Mouse (Mus musculus) embryonic facial prominence, embryonic 13.5 days (tissue): Measurements from ENCODE around the gene Ccdc58. TPM values are rescaled to one million over a fixed set of nuclear protein-coding genes. Genes with fewer than 3 reads are reported as not detected.
"Not testable (repeated sequence)": the region's sequence is repeated elsewhere in the genome, so short reads cannot be mapped to it uniquely, and the experiment has no call there.

Source experiments
- ATAC-seq: fragments of 200-750 bp; cut with Nextera tagmentation; 2 replicates; pipeline ENCODE4 v1.8.0; 2017; ENCODE audit warnings: low read depth; ENCODE audit not compliant: insufficient number of reproducible peaks, insufficient read depth, low FRiP score, low TSS enrichment
- H3K27ac ChIP-seq: fragments of 300-500 bp; sonication (generic); 2 replicates; pipeline ENCODE4 v1.5.1; 2015; ENCODE audit warnings: moderate library complexity, mild to moderate bottlenecking, inconsistent platforms
- H3K27me3 ChIP-seq: fragments of 300-500 bp; sonication (generic); 2 replicates; pipeline ENCODE4 v1.6.1; 2015; ENCODE audit warnings: mild to moderate bottlenecking, inconsistent platforms
- H3K36me3 ChIP-seq: fragments of 300-500 bp; sonication (generic); 2 replicates; pipeline ENCODE4 v1.6.1; 2015; ENCODE audit warnings: mild to moderate bottlenecking, inconsistent platforms
- H3K4me1 ChIP-seq: fragments of 300-500 bp; sonication (generic); 2 replicates; pipeline ENCODE4 v1.6.1; 2015; ENCODE audit warnings: inconsistent platforms
- H3K4me2 ChIP-seq: fragments of 300-500 bp; sonication (generic); 2 replicates; pipeline ENCODE4 v1.6.1; 2015; ENCODE audit warnings: moderate library complexity, mild to moderate bottlenecking, inconsistent platforms
- H3K4me3 ChIP-seq: fragments of 300-500 bp; sonication (generic); 2 replicates; pipeline ENCODE4 v1.5.1; 2015; ENCODE audit warnings: mild to moderate bottlenecking, inconsistent platforms
- H3K9ac ChIP-seq: fragments of 300-500 bp; sonication (generic); 2 replicates; pipeline ENCODE4 v1.6.1; 2015; ENCODE audit warnings: mild to moderate bottlenecking, inconsistent platforms
- H3K9me3 ChIP-seq: fragments of 300-500 bp; sonication (generic); 2 replicates; pipeline ENCODE4 v1.6.1; 2016; ENCODE audit warnings: inconsistent platforms
- WGBS: fragments of 180-500 bp; shearing (Covaris S2); methylation state at CpG from one replicate; pipeline ENCODE4 v1.1.7; 2015; ENCODE audit warnings: mixed read lengths; 5-methylcytosine and 5-hydroxymethylcytosine counted together
- polyA plus RNA-seq: library from polyadenylated mRNA; unstranded; fragments of >200 nt; fragmentation: Nextera tagmentation; extraction: Ambion mirVana; gene quantifications from 2 replicates; pipeline ENCODE4 v1.2.1, GENCODE M21; 2015

Gene Ccdc58
- polyA plus RNA-seq, 1 experiment from 2014 or later = 96.1 TPM

- WGBS = 93% methylated on average over 11 of the region's 11 CpGs
- H3K9ac ChIP-seq = no peak overlapping the region
- no peak for ATAC-seq
- no peak overlapping the region for H3K4me3 ChIP-seq
- no peaks in the 10 kb centered on the region for H3K9me3 ChIP-seq
- peaks cover 28% of the 10 kb centered on the region for H3K36me3 ChIP-seq
- no peaks in the 10 kb centered on the region for H3K27me3 ChIP-seq
- H3K4me2 ChIP-seq = no peak overlapping the region
- 0 out of 2 replicates have a peak, but pooled peaks cover 10% of the 10 kb centered on the region for H3K4me1 ChIP-seq
- no peak overlapping the region for H3K27ac ChIP-seq
Measured at GRCm38 (mm10) chr16:36056416-36056815, 15.1 kb upstream of the Ccdc58 start.

- Histone ChIP-seq H3K27me3 (no peaks in the 10 kb centered on the region), H3K4me3 (no peak overlapping the region), H3K27ac (no peak overlapping the region), H3K9ac (no peak overlapping the region), H3K4me2 (no peak overlapping the region), H3K36me3 (peaks cover 17% of the 10 kb centered on the region), H3K4me1 (0 out of 2 replicates have a peak, but pooled peaks cover 10% of the 10 kb centered on the region), H3K9me3 (no peaks in the 10 kb centered on the region)
- 77% methylated on average over 8 of the region's 8 CpGs for WGBS
- no peak for ATAC-seq
Measured at GRCm38 (mm10) chr16:36057933-36058475, 13.5 kb upstream of the Ccdc58 start.

DNA sequence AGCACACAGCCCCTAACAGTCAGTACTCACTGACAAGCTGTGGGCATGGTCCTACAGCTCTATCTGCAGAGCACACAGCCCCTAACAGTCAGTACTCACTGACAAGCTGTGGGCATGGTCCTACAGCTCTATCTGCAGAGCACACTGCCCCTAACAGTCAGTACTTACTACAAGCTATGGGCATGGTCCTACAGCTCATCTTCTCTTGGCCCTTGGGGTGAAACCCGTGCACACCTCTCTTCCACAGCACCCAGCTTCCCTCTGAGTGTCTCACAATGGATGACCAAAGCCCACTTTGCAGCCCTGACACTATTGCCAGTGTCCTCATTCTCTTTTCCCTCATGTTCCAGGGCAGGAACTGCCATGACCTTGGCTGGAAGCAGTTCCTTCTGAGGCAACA, 9.0 kb upstream of the Ccdc58 start:
- not testable (repeated sequence) for ATAC-seq, H3K9ac ChIP-seq, H3K4me2 ChIP-seq

GRCm38 (mm10) chr16:36063315-36063714, 8.2 kb upstream of the Ccdc58 start:
- H3K4me1 ChIP-seq = peaks cover 15% of the 10 kb centered on the region; the same call in 1 of the 2 replicates
- H3K36me3 ChIP-seq = peaks cover 8% of the 10 kb centered on the region; the same call in 1 of the 2 replicates
- H3K4me3 ChIP-seq = no peak overlapping the region
- no peak for ATAC-seq
- H3K9ac ChIP-seq = no peak overlapping the region
- no peaks in the 10 kb centered on the region for H3K9me3 ChIP-seq
- H3K27me3 ChIP-seq = no peaks in the 10 kb centered on the region
- no peak overlapping the region for H3K4me2 ChIP-seq
- 79% methylated on average over 2 of the region's 2 CpGs for WGBS
- no peak overlapping the region for H3K27ac ChIP-seq

More for the DNA sequence above, 9.0 kb upstream of the Ccdc58 start:
- H3K4me1 ChIP-seq = 0 out of 2 replicates have a peak, but pooled peaks cover 14% of the 10 kb centered on the region
- 85% methylated on average over 1 of the region's 1 CpGs for WGBS
- not testable (repeated sequence) for H3K27me3 ChIP-seq, H3K9me3 ChIP-seq, H3K4me3 ChIP-seq, H3K36me3 ChIP-seq, H3K27ac ChIP-seq

DNA sequence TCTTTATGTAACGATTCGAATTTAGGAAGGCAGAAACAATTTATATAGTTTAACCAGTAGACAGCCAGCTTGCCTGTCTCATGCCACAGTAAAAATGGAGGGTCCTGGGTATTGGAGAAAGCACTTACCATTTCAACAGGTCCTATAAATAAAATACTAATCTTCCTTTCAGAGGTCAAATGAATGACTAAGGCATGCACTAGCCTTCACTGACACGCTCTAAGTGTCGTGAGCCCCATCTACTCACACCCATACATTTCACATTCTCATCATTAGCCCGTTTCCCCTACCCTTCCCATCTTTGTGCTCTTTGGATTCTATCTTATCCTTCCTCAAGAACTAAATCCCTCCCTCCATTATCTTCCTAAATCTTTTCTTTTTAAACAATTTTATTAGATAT, 6.6 kb upstream of the Ccdc58 start:
- ATAC-seq = no peak
- 88% methylated on average over 5 of the region's 5 CpGs for WGBS
- H3K9me3 ChIP-seq = no peaks in the 10 kb centered on the region
- H3K4me1 ChIP-seq = peaks cover 18% of the 10 kb centered on the region
- H3K27me3 ChIP-seq = no peaks in the 10 kb centered on the region
- no peak overlapping the region for H3K4me3 ChIP-seq
- H3K27ac ChIP-seq = no peak overlapping the region
- peaks cover 8% of the 10 kb centered on the region; the same call in 1 of the 2 replicates for H3K36me3 ChIP-seq
- no peak overlapping the region for H3K4me2 ChIP-seq
- H3K9ac ChIP-seq = no peak overlapping the region

DNA sequence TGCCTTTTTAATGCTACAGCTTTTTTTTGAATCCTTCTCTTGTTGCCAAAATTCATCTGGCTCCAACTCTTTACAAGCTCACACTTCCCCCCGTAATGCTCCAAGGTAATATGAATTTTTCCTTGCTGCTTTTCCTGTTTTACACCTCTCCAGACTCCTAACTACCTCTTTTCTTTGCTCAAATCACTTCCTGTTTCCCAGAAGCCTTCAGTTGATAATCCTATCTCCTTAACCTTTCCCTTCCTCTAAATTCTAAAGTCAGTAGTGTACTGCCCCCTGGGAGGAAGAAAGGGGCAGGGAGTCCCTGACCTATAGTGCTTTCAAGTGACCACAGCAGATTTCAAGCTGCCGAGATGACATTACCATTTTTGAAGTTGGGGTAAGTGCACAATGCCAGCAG, 3.8 kb upstream of the Ccdc58 start:
- H3K27ac ChIP-seq = no peak overlapping the region
- no peak for ATAC-seq
- no peak overlapping the region for H3K4me3 ChIP-seq
- H3K4me2 ChIP-seq = no peak overlapping the region
- H3K36me3 ChIP-seq = peaks cover 8% of the 10 kb centered on the region; the same call in 1 of the 2 replicates
- H3K27me3 ChIP-seq = no peaks in the 10 kb centered on the region
- WGBS = 65% methylated on average over 2 of the region's 2 CpGs
- peaks cover 21% of the 10 kb centered on the region for H3K4me1 ChIP-seq
- H3K9me3 ChIP-seq = no peaks in the 10 kb centered on the region
- H3K9ac ChIP-seq = no peak overlapping the region

DNA sequence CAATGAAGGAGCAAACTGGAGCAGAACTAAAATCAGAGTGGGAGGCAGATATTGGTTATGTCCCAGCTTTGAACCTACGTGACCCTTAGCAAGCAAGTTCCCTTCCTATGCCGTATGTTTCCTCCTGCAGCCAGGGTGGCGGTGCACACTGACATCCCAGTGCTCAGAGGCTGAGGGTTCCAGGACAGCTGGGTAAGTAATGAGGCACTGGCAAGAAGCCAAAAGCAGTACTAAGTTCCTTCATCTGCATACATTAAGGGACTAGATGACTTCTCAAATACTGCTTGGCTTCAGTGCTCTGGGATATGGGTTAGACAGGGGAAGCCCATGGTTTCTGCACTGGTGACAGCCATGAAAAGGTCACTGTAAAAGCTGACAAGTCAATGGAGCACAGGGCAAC, 3.1 kb upstream of the Ccdc58 start:
- peaks cover 8% of the 10 kb centered on the region; the same call in 1 of the 2 replicates for H3K36me3 ChIP-seq
- no peak overlapping the region for H3K9ac ChIP-seq
- H3K27me3 ChIP-seq = no peaks in the 10 kb centered on the region
- H3K4me3 ChIP-seq = no peak overlapping the region
- H3K4me1 ChIP-seq = peaks cover 23% of the 10 kb centered on the region
- no peak for ATAC-seq
- H3K9me3 ChIP-seq = no peaks in the 10 kb centered on the region
- no peak overlapping the region for H3K27ac ChIP-seq
- peak overlapping the region; percentile 7; the same call in 1 of the 2 replicates for H3K4me2 ChIP-seq
- 68% methylated on average over 3 of the region's 3 CpGs for WGBS

- Histone ChIP-seq H3K9ac (peak overlapping the region; percentile 88; the same call in 1 of the 2 replicates), H3K4me2 (peak overlapping the region; percentile 69), H3K9me3 (no peaks in the 10 kb centered on the region), H3K27ac (no peak overlapping the region), H3K4me3 (peak overlapping the region; percentile 82), H3K4me1 (peaks cover 20% of the 10 kb centered on the region), H3K27me3 (no peaks in the 10 kb centered on the region), H3K36me3 (peaks cover 8% of the 10 kb centered on the region; the same call in 1 of the 2 replicates)
- no peak for ATAC-seq
- WGBS = 30% methylated on average over 9 of the region's 9 CpGs
Measured at GRCm38 (mm10) chr16:36069819-36070575, 1.5 kb upstream of the Ccdc58 start.

GRCm38 (mm10) chr16:36071071-36071449, 425 bp upstream of the Ccdc58 start:
- peaks cover 8% of the 10 kb centered on the region; the same call in 1 of the 2 replicates for H3K36me3 ChIP-seq
- H3K9me3 ChIP-seq = no peaks in the 10 kb centered on the region
- peak overlapping the region; percentile 88 for H3K9ac ChIP-seq
- 1% methylated on average over 16 of the region's 16 CpGs for WGBS
- H3K27ac ChIP-seq = peak overlapping the region; percentile 99
- H3K4me3 ChIP-seq = peak overlapping the region; percentile 82
- H3K4me2 ChIP-seq = peak overlapping the region; percentile 69
- no peaks in the 10 kb centered on the region for H3K27me3 ChIP-seq
- H3K4me1 ChIP-seq = peaks cover 20% of the 10 kb centered on the region
- no peak for ATAC-seq

DNA sequence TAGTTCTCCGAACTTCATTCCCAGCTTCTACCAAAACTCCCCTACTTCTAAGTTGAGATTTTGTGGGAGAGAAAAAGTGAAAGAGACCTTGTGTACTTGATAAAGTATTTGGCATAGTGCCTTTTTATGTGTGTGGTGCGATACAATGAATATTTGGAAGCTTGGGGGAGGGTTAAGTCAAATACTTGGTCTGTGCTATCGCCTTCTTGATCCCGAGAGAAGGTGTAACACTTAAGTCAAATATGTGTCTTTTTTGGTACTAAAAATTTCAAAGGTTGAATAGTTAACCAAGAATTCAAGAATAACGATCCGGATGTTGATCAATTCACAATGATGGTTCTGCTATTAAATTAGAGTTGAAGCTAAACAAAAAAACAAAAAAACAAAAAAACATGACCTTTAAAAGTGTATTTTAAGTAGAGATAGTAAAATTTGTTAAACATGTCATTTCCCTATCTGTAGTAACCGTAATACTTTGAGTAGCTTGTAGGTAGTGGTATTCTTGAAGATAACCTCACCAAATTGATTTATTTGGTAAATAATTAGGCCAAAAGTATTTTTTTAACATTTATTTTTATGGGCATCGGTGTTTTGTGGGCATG, 1.0 kb downstream of the Ccdc58 start:
- H3K36me3 ChIP-seq = peaks cover 4% of the 10 kb centered on the region; the same call in 1 of the 2 replicates
- peak overlapping the region; percentile 82 for H3K4me3 ChIP-seq
- peak overlapping the region; percentile 99 for H3K27ac ChIP-seq
- H3K9me3 ChIP-seq = no peaks in the 10 kb centered on the region
- WGBS = 30% methylated on average over 8 of the region's 8 CpGs
- H3K27me3 ChIP-seq = no peaks in the 10 kb centered on the region
- peak overlapping the region; percentile 69 for H3K4me2 ChIP-seq
- H3K4me1 ChIP-seq = peaks cover 20% of the 10 kb centered on the region
- no peak for ATAC-seq
- H3K9ac ChIP-seq = peak overlapping the region; percentile 88

GRCm38 (mm10) chr16:36074772-36075171, 3.3 kb downstream of the Ccdc58 start:
- 89% methylated on average over 3 of the region's 3 CpGs for WGBS
- Histone ChIP-seq H3K9ac (no peak overlapping the region), H3K9me3 (no peaks in the 10 kb centered on the region), H3K36me3 (no peaks in the 10 kb centered on the region), H3K4me1 (peaks cover 7% of the 10 kb centered on the region), H3K4me2 (no peak overlapping the region), H3K27ac (no peak overlapping the region), H3K27me3 (no peaks in the 10 kb centered on the region), H3K4me3 (no peak overlapping the region)
- ATAC-seq = no peak
